Mouse (Mus musculus) bone marrow, adult 2 months (tissue): ENCODE data around the gene Ecel1. TPM values are rescaled to one million over a fixed set of nuclear protein-coding genes. Genes with fewer than 3 reads are reported as not detected.

Source experiments
- H3K27ac ChIP-seq: fragments of 200-500 bp; 2 replicates; pipeline ENCODE4 v1.5.1; 2012; ENCODE audit warnings: low read depth, mild to moderate bottlenecking, control low read depth, inconsistent platforms, low read length; ENCODE audit not compliant: control insufficient read depth, poor library complexity, insufficient read depth
- H3K4me1 ChIP-seq: fragments of 200-500 bp; 2 replicates; pipeline ENCODE4 v1.6.1; 2011; ENCODE audit warnings: low read length; ENCODE audit not compliant: control insufficient read depth, insufficient read depth
- H3K4me3 ChIP-seq: fragments of 200-500 bp; replicated peaks from 2 replicates; pipeline ENCODE3; 2011; ENCODE audit warnings: mild to moderate bottlenecking, low read depth, low read length, control low read depth; ENCODE audit not compliant: control insufficient read depth
- CTCF ChIP-seq: fragments of 200-500 bp; IDR thresholded peaks from 2 replicates; pipeline ENCODE4 v1.5.1; 2011; ENCODE audit warnings: low read length, control low read depth; ENCODE audit not compliant: control insufficient read depth, insufficient read depth
- POLR2A ChIP-seq: fragments of 200-500 bp; IDR thresholded peaks from 2 replicates; pipeline ENCODE4 v1.6.1; 2011; ENCODE audit warnings: low read depth, mild to moderate bottlenecking, control low read depth, low read length, borderline replicate concordance; ENCODE audit not compliant: control insufficient read depth
- WGBS: fragments of 180-500 bp; shearing (Covaris S2); methylation state at CpG from one replicate; pipeline ENCODE4 v1.1.7; 2018; 5-methylcytosine and 5-hydroxymethylcytosine counted together
- polyA plus RNA-seq: library from polyadenylated mRNA; stranded (reverse); fragments of >200 nt; gene quantifications from 2 replicates; pipeline ENCODE4 v1.2.4, GENCODE M21; 2011; ENCODE audit warnings: low replicate concordance; ENCODE audit not compliant: missing spikeins, insufficient read depth, insufficient read length

Ecel1 gene
- polyA plus RNA-seq, 1 experiment, result not detected

DNA sequence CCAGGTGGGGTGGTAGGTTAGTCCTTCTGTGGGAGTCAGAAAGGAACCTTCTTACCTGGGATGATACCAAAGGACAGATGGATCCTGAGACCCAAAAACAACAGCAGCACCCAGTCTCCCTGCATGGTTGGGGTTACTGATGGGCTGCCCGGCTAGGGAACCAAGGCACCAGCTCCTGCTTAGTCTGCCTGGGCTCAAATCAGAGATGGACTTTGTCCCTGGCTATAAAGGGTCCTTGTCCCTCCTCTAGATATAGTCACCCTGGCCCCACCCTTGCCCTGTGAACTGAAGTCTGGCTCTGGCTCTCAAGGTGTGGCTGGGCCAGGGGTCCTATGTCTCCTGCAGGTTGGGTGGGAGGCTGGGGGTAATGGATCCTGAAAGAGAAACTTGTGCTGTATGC, 54.9 kb downstream of the Ecel1 start, which contains the start of gene Alpi:
Gene Alpi (minus strand): TSS at position 196 of the 400 bp plus-strand sequence.
- no peak for TF ChIP-seq POLR2A
- TF ChIP-seq CTCF, result no peak
- WGBS, result 86% methylated on average over 1 of the region's 1 CpGs
- Histone ChIP-seq H3K27ac (no peak within 1 kb of the TSS), H3K4me3 (no peak within 1 kb of the TSS), H3K4me1 (no peaks in the 10 kb centered on the region)

DNA sequence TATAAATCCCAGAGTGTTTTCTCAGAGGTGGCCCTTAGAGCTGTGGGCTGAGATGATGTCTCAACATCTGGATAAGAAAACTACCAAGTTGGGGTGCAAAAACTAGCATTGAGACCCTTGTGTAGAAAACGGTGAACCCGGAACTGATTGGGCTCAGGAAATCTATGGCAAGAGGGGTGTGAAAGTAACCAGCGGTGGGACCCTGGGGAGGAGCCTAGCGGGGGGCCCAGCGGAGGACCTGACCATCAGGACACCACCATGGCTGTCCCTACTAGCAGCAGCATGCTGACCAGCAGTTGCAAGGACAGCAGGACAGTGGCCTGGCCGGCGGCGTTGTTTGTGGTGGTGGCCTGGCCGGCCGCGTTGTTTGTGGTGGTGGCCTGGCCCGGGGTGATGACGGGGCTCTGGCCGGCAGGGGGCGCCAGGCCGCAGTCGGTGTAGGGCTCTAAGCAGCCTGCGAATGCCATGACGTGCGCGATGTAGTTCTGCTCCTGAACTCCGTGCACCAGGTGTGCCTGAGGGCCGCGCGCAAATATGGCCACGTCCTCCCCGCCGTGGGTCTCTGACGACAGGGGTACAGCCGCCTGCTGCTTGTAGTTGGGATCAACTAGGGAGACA, 57.9 kb downstream of the Ecel1 start:
- 15% methylated on average over 30 of the region's 30 CpGs for WGBS
- no peak overlapping the region for H3K27ac ChIP-seq
- TF ChIP-seq POLR2A (no peak), CTCF (peak; percentile 56)
- no peak overlapping the region for H3K4me3 ChIP-seq
- no peaks in the 10 kb centered on the region for H3K4me1 ChIP-seq

Other genes starting within 250 kb of the Ecel1 start
- not detected in 2 replicates for gene Alppl2, start 66.6 kb downstream of the Ecel1 start, polyA plus RNA-seq
- gene Alpi, start 54.9 kb downstream of the Ecel1 start, polyA plus RNA-seq, result not detected in 2 replicates
- not detected in 2 replicates for gene Akp3, start 31.5 kb downstream of the Ecel1 start, polyA plus RNA-seq
- gene Prss56, start 26.8 kb upstream of the Ecel1 start, polyA plus RNA-seq, result not detected in 2 replicates
- gene Chrnd, start 34.1 kb upstream of the Ecel1 start, polyA plus RNA-seq, result not detected in 2 replicates
- not detected in 2 replicates for gene Chrng, start 48.1 kb upstream of the Ecel1 start, polyA plus RNA-seq
- 47.4 and 67.2 TPM in 2 replicates for gene Eif4e2, start 57.4 kb upstream of the Ecel1 start, polyA plus RNA-seq
- gene Efhd1, start 107.8 kb upstream of the Ecel1 start, polyA plus RNA-seq, result not detected in 2 replicates
- gene Gigyf2, start 170.5 kb upstream of the Ecel1 start, polyA plus RNA-seq, result 39.0 and 95.1 TPM in 2 replicates
- gene Kcnj13, start 238.2 kb upstream of the Ecel1 start, polyA plus RNA-seq, result not detected in 2 replicates